9 mouse cellular contexts compared by ENCODE assay signal in the genomic region with DNA sequence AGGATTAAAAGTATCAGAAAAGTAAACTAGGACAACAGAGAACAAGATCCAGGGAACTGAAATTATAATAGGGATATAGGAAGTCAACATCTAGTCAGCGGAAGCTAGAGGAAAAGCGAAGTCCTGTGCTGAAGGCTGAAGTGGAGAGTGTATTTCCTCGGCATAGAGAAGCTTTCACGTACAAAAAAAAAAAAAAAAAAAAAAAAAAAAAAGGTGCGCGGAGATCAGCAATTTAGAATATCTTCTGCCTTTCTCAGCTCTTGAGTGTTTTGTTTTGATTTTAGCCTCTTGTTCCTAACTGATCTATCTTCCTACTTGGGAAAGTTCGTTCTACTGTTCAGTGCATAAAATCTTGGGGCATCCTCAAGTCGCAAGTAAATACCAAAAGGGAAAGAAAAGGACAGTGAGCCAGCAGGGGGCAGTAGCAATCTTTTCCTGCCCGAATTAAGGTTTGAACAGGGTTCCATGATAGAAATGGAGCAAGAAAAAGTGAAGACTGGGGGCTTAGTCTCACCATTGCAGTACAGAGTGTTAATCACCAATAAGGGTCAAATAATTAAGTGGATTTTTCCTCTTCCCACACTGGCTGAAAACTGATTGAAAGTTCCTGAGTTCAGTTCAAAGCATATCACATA. TPM values are rescaled to one million over a fixed set of nuclear protein-coding genes. Genes with fewer than 3 reads are reported as not detected.
DNase-seq lines count a peak whose midpoint lies in the region; ATAC-seq lines count a peak whose summit lies in the region.
"Had no signal": no experiment of that assay in that cellular context is flagged by ENCODE, and none has a peak within 500 bp of the region (broad histone marks: within the 10 kb centered on the region; RNA-seq: fewer than 3 reads in every experiment).

No protein-coding gene starts in this region.

- peak; percentile 1 for DNase-seq in kidney, adult 9 months
- DNase-seq in kidney, postnatal 14 days = no peak
- DNase-seq in adrenal gland, postnatal 14 days = peak; percentile 50
- peak; percentile 55 for DNase-seq in intestine, embryonic 14.5 days (ENCODE audit: low spot score)
- DNase-seq in right cerebral cortex, postnatal 25 days = peak; percentile 21
- DNase-seq in yolk sac, embryonic 10.5 days (ENCODE audit: low spot score) = no peak

- H3K4me3 ChIP-seq in embryonic facial prominence, embryonic 15.5 days (replicated peaks) = 0 out of 2 replicates have a peak overlapping the region, but pooled peaks have one; percentile 12
- no peak overlapping the region for H3K4me3 ChIP-seq in intestine, embryonic 14.5 days (ENCODE audit: low read depth, low read length)
- peak overlapping the region; percentile 23; the same call in 1 of the 2 replicates for H3K4me3 ChIP-seq in limb, embryonic 13.5 days

- 0 out of 2 replicates have a peak, but pooled peaks cover 3% of the 10 kb centered on the region for H3K27me3 ChIP-seq in embryonic facial prominence, embryonic 15.5 days
- no peaks in the 10 kb centered on the region for H3K27me3 ChIP-seq in intestine, embryonic 14.5 days (replicated peaks; ENCODE audit: control insufficient read depth, insufficient read depth, low read length)
- no peaks in the 10 kb centered on the region for H3K27me3 ChIP-seq in limb, embryonic 13.5 days

- no peaks in the 10 kb centered on the region for H3K9me3 ChIP-seq in embryonic facial prominence, embryonic 15.5 days (replicated peaks)
- no peaks in the 10 kb centered on the region for H3K9me3 ChIP-seq in intestine, embryonic 14.5 days (ENCODE audit: control insufficient read depth, low read length)
- H3K9me3 ChIP-seq in limb, embryonic 13.5 days = no peaks in the 10 kb centered on the region

- no peaks in the 10 kb centered on the region for H3K4me1 ChIP-seq in embryonic facial prominence, embryonic 15.5 days
- H3K4me1 ChIP-seq in intestine, embryonic 14.5 days (replicated peaks; ENCODE audit: control insufficient read depth, insufficient read depth, low read length) = no peaks in the 10 kb centered on the region
- H3K4me1 ChIP-seq in limb, embryonic 13.5 days = no peaks in the 10 kb centered on the region

- no peak overlapping the region for H3K27ac ChIP-seq in embryonic facial prominence, embryonic 15.5 days (replicated peaks)
- H3K27ac ChIP-seq in intestine, embryonic 14.5 days (ENCODE audit: low read depth) = no peak overlapping the region
- no peak overlapping the region for H3K27ac ChIP-seq in limb, embryonic 13.5 days

- WGBS in embryonic facial prominence, embryonic 15.5 days = 14% methylated on average over 9 of the region's 9 CpGs
- 13% methylated on average over 9 of the region's 9 CpGs for WGBS in intestine, embryonic 14.5 days
- 18% methylated on average over 9 of the region's 9 CpGs for WGBS in limb, embryonic 13.5 days

- peak overlapping the region; percentile 40 for H3K4me2 ChIP-seq in embryonic facial prominence, embryonic 15.5 days (replicated peaks)
- peak overlapping the region; percentile 48 for H3K4me2 ChIP-seq in intestine, embryonic 14.5 days (ENCODE audit: low read length)
- H3K4me2 ChIP-seq in limb, embryonic 13.5 days (replicated peaks) = peak overlapping the region; percentile 57

- H3K36me3 ChIP-seq in embryonic facial prominence, embryonic 15.5 days = no peaks in the 10 kb centered on the region
- H3K36me3 ChIP-seq in intestine, embryonic 14.5 days (ENCODE audit: control insufficient read depth, insufficient read depth, low read length) = no peaks in the 10 kb centered on the region
- no peaks in the 10 kb centered on the region for H3K36me3 ChIP-seq in limb, embryonic 13.5 days

- no peak for ATAC-seq in embryonic facial prominence, embryonic 15.5 days (ENCODE audit: insufficient number of reproducible peaks, low FRiP score, low TSS enrichment, low read depth)
- ATAC-seq in intestine, embryonic 14.5 days (replicated peaks; ENCODE audit: low FRiP score, low TSS enrichment, low read depth) = no peak
- no peak for ATAC-seq in limb, embryonic 13.5 days (ENCODE audit: low FRiP score, low read depth)

- H3K9ac ChIP-seq in embryonic facial prominence, embryonic 15.5 days = no peak overlapping the region
- H3K9ac ChIP-seq in intestine, embryonic 14.5 days (ENCODE audit: low read length) = no peak overlapping the region
- no peak overlapping the region for H3K9ac ChIP-seq in limb, embryonic 13.5 days

RNA-seq across cellular contexts. Expression of gene Glra2, which starts 0.6 kb away (rescaled TPM):
- not detected in 2 replicates for total RNA-seq in adrenal gland, postnatal 14 days (2021)
- 0.05 TPM in 1 of 2 replicates, not detected in the other for polyA plus RNA-seq in embryonic facial prominence, embryonic 15.5 days (2015; fragmentation: Nextera tagmentation; extraction: Ambion mirVana)
- polyA plus RNA-seq in intestine, embryonic 14.5 days (2014; fragmentation: Nextera tagmentation; extraction: Ambion mirVana) = not detected in 2 replicates
- polyA plus RNA-seq in limb, embryonic 13.5 days (2015; fragmentation: Nextera tagmentation; extraction: Ambion mirVana) = 0.09 and 0.13 TPM in 2 replicates
- polyA plus RNA-seq: liver, embryonic 16.5 days had no signal

Comparison
In these comparisons a context has a peak if more than half of its experiments do, and no peak if none do; other contexts are left out.
1. DNase-seq: peak in kidney, adult 9 months (single experiment), adrenal gland, postnatal 14 days (single experiment), intestine, embryonic 14.5 days (single experiment) and right cerebral cortex, postnatal 25 days (single experiment); none in kidney, postnatal 14 days (single experiment) and yolk sac, embryonic 10.5 days (single experiment).
2. Peak in every context shown above with its lines, with median percentiles within 50 percentile points of each other: H3K4me2 ChIP-seq.